Mouse (Mus musculus): Measurements from ENCODE around the gene Ap1s2.

The Ap1s2 gene

GRCm38 (mm10) chrX:163908337-163909250, at the start of gene Ap1s2:
TSS of gene Ap1s2 (plus strand) at chrX:163909017.
- peak; percentile 97 for DNase-seq (ENCODE audit: low spot score)

DNA sequence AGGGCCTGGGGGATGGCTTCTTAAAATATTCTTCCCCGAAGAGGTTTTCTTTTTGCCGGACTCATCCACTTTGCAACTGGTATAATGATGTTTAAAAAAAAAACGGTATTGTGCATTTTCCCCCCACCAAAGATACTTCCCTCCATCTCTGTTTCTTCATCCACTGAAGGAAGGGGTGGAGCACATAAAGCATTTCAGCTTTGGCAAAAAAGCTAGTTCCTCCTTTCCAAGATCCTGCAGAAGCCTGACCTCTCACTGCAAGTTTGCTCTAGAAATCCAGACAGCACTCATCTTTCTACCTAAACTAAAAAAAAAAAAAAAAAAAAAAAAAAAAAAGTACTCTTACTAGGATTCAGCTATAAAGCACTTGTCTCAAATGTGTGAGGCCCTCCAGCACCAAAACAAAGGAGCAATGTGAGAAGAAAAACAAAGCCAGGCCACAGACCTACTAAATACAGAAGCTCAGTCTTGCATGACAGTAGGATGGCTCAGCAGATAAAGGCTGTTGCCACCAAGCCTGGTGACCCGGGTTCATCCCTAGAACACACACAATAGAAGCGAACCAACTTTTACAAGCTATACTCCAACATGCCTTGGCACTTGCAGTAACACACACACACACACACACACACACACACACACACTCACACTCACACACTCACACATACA, 41.0 kb upstream of the Ap1s2 start:
- DNase-seq (ENCODE audit: low spot score), result no peak

DNA sequence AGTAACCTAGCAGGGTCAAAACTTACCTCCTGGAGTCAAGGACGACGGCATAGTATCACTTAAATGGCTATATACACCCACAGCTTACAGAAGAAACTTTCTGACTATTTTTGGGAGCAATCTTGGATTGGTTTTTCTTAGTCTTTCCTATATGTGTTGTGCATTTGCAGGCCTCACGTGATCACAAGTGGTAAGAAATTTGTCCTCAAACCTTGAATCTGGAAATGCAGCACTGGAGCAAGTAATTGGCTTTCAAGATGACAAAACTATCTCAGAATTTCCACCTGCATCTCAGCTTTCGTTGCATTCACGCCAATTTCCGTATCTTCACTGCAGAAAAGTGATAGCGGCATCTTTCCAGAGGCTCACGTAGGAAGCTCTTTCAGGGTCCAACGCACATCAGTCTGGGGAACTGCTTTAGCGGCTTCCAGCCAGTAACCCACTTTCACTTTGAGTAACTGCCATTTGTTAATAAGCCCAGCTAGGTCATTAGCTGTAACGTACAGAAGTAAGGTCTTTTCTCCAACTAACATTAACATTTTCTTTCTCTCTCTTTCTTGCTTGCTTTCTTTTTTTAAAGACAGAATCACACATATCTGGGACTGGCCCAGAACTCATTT, 40.0 kb upstream of the Ap1s2 start:
- no peak for DNase-seq (ENCODE audit: low spot score)

DNA sequence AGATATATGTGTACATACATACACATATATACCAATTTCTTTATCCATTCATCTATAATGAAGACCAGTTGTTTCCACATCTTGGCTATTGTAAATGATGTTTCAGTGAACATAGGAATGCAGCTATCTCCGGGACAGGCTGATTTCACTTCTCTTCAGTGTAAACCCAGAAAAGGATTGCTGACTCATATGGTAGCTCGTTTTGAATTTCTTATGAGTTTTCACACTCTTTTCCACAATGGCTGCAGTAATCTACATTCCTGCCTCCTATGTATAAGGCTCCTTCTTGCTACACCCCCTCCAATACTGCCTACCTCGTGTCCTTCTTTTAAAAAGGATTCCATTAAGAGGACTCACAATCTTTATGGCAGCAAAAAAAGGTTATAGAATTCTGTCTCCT, 32.9 kb upstream of the Ap1s2 start:
- DNase-seq (ENCODE audit: low spot score), result no peak

- no peak for DNase-seq (ENCODE audit: low spot score)
These were observed 32.2 kb upstream of the Ap1s2 start for GRCm38 (mm10) chrX:163876636-163877035.

GRCm38 (mm10) chrX:163879039-163879438, 29.8 kb upstream of the Ap1s2 start:
- DNase-seq (ENCODE audit: low spot score), result no peak

GRCm38 (mm10) chrX:163879461-163879860, 29.4 kb upstream of the Ap1s2 start:
- no peak for DNase-seq (ENCODE audit: low spot score)

DNA sequence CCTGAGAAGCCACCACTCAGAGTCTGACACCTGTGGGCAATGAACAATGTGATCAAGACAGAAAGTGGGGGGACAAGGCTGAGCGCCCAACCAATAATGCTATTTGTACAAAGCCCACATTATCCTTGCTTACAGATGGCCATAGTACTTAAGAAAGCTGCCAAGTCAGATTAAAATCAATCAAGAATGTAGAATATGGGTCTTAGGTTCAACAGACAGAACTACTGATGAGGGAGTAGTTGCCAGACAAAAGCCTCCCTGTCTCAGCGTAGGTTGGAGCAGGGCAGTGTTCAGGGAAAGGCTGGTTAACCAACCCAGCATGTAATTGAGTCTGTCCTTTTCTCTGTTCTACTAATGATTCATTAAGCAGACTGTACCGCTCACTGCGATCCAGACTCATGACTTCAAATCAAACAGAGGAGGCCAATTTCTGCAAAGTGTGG, 23.3 kb upstream of the Ap1s2 start:
- no peak for DNase-seq (ENCODE audit: low spot score)

GRCm38 (mm10) chrX:163897354-163897753, 11.5 kb upstream of the Ap1s2 start:
- DNase-seq (ENCODE audit: low spot score), result no peak

GRCm38 (mm10) chrX:163899431-163900020, 9.3 kb upstream of the Ap1s2 start:
- no peak for DNase-seq (ENCODE audit: low spot score)

DNA sequence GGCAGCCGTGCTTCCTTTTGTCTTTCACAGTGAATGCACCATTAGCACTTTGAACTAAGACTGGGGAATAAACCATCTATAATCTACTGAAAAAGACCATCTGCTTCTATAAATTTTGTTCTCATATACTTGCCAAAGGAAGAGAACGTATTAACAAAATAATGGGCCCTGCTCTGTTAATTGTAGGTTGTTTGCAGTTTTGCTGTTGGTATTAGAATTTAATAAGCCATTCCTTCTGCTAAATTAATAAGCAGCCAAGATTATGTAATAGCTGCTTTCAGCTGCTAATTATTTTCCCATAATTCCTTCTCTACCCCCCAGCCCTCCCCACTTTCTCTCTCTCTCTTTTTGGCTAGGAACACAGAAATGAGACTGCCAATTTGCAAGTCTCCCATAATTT, 2.0 kb upstream of the Ap1s2 start:
- DNase-seq (ENCODE audit: low spot score), result no peak

DNA sequence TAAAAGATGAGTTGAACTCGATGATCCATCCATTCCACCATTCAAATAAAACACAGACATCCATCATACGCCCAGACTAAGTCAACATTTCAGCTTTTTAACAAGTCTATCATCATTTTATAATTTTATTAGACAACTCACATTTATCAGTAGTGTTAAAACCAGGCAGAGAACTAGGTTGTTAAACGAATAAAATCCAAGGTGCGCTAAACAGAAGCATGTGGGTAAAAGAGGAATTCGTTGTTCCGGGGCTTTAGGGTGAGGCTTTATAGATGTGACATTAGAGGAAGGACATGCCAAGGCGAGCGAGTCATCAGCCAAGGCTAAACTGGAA, 847 bp upstream of the Ap1s2 start:
- no peak for DNase-seq (ENCODE audit: low spot score)

- DNase-seq (ENCODE audit: low spot score), result peak; percentile 34
These were observed 564 bp downstream of the Ap1s2 start for GRCm38 (mm10) chrX:163909381-163909780.

GRCm38 (mm10) chrX:163912791-163913190, 4.0 kb downstream of the Ap1s2 start:
- peak; percentile 44 for DNase-seq (ENCODE audit: low spot score)

DNA sequence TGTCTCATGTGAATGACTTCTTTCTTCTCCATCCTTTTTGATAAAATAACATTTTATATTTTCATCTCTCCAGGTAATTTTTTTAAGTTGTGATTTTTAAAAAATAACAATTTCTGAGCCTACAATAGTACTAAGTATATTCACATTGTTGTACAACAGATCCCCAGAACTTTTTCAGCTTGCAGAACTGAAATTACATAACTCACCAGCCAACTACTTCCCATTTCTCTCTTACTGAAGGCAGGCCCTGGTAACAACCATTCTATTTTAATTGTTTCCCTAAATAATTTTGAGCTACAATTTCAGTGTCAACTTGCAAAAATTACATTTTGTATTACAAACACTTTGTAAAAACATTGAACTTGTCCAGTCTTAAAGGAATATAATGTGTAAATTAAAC, 20.7 kb downstream of the Ap1s2 start:
- DNase-seq (ENCODE audit: low spot score), result no peak

GRCm38 (mm10) chrX:163934731-163935130, 25.9 kb downstream of the Ap1s2 start:
- DNase-seq (ENCODE audit: low spot score), result no peak

- DNase-seq (ENCODE audit: low spot score), result no peak
These were observed 29.8 kb downstream of the Ap1s2 start for GRCm38 (mm10) chrX:163938587-163938986.

GRCm38 (mm10) chrX:163944381-163944780, 35.6 kb downstream of the Ap1s2 start:
- no peak for DNase-seq (ENCODE audit: low spot score)

DNA sequence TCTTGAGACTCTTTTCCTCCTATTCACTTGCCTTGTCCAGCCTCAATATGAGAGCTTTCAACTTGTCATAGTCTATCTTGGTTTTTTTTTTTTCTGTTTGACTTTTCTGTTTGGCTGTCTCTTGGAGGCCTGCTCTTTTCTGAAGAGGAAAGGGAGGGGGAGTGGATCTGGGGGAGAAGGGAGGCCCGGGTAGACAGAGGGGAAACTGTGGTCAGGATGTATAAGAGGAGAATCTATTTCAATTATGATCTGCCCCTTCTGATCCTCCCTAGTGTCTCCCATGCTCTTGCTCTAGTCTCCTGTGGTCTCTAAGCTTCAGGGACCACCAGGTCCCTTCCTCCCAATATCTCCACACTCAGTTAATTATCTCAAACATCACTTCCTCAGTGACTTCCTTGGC, 42.8 kb downstream of the Ap1s2 start:
- DNase-seq (ENCODE audit: low spot score), result peak; percentile 12

DNA sequence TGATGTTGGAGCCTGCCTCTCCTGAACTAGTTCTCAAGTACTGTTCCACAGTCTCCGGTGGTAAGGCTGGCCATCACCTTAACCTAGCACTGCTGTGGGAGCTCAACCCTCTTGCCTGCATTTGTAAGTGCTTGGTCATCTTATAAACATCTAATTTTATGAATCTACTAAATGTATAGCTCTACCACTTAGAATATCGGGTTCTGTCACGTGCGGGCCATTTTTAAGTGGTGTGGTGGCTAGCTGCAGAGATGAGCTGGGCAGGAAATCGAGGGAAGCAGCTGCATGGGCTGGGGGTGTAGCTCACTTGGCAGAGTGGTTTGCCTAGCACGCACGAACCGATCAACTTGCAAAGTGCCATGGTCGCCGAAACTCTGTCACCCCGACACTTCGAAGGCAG, 48.6 kb downstream of the Ap1s2 start:
- DNase-seq (ENCODE audit: low spot score), result no peak

- DNase-seq (ENCODE audit: low spot score), result peak; percentile 77
These were observed 49.1 kb downstream of the Ap1s2 start for GRCm38 (mm10) chrX:163957803-163958466.

- DNase-seq (ENCODE audit: low spot score), result peak; percentile 92
These were observed 49.7 kb downstream of the Ap1s2 start, which contains the start of gene Zrsr2 for GRCm38 (mm10) chrX:163958467-163958875. TSS of gene Zrsr2 (minus strand) at chrX:163958661.

Measured in T-cell, adult 2 months (primary cell).